Mouse (Mus musculus) midbrain, embryonic 15.5 days (tissue): ENCODE measurements around the gene Serpinb8. TPM values are rescaled to one million over a fixed set of nuclear protein-coding genes. Genes with fewer than 3 reads are reported as not detected.

ENCODE experiments used
- ATAC-seq: fragments of 200-750 bp; cut with Nextera tagmentation; replicated peaks from 2 replicates; pipeline ENCODE4 v1.8.0; 2017; ENCODE audit warnings: moderate TSS enrichment
- H3K27ac ChIP-seq: fragments of 300-500 bp; sonication (generic); 2 replicates; pipeline ENCODE4 v1.5.1; 2015; ENCODE audit warnings: mild to moderate bottlenecking, inconsistent platforms
- H3K27me3 ChIP-seq: fragments of 300-500 bp; sonication (generic); replicated peaks from 2 replicates; pipeline ENCODE4 v1.6.1; 2015; ENCODE audit warnings: inconsistent platforms
- H3K36me3 ChIP-seq: fragments of 300-500 bp; sonication (generic); replicated peaks from 2 replicates; pipeline ENCODE4 v1.6.1; 2015; ENCODE audit warnings: inconsistent platforms
- H3K4me1 ChIP-seq: fragments of 300-500 bp; sonication (generic); 2 replicates; pipeline ENCODE4 v1.6.1; 2015; ENCODE audit warnings: inconsistent platforms
- H3K4me2 ChIP-seq: fragments of 300-500 bp; sonication (generic); 2 replicates; pipeline ENCODE4 v1.6.1; 2015; ENCODE audit warnings: inconsistent platforms, mild to moderate bottlenecking, moderate library complexity
- H3K4me3 ChIP-seq: fragments of 300-500 bp; sonication (generic); 2 replicates; pipeline ENCODE4 v1.5.1; 2015; ENCODE audit warnings: mild to moderate bottlenecking, inconsistent platforms
- H3K9ac ChIP-seq: fragments of 300-500 bp; sonication (generic); 2 replicates; pipeline ENCODE4 v1.6.1; 2015; ENCODE audit warnings: mild to moderate bottlenecking, inconsistent platforms
- H3K9me3 ChIP-seq: fragments of 300-500 bp; sonication (generic); 2 replicates; pipeline ENCODE4 v1.6.1; 2016; ENCODE audit warnings: inconsistent platforms
- WGBS: fragments of 180-500 bp; shearing (Covaris S2); methylation state at CpG from one replicate; pipeline ENCODE4 v1.1.7; 2015; ENCODE audit warnings: mixed read lengths; 5-methylcytosine and 5-hydroxymethylcytosine counted together
- polyA plus RNA-seq: library from polyadenylated mRNA; unstranded; fragments of >200 nt; fragmentation: Nextera tagmentation; extraction: Ambion mirVana; gene quantifications from 2 replicates; pipeline ENCODE4 v1.2.1, GENCODE M21; 2015

The Serpinb8 gene
- polyA plus RNA-seq, 1 experiment from 2014 or later: 0.36 TPM

DNA sequence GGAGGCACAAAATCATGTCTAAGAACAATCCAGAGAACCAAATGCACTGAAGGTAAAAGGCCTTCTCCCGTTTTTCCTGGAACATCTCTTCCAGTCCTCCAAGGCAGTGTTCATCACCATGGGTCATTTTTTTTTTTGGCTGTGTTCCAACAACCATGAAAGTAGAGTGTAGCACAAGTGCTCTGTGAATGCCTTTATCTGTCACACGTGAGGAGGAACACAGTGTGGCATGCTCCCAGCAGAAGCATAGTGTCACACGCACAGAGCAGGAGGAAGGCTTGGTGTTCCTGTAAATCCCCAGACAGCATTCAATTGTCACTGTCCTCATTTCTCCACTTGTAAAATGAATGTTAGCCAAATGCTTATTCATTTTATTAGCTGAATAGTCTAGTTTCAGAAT, 2.8 kb downstream of the Serpinb8 start:
- no peaks in the 10 kb centered on the region for H3K27me3 ChIP-seq
- no peak overlapping the region for H3K4me3 ChIP-seq
- no peaks in the 10 kb centered on the region for H3K4me1 ChIP-seq
- no peaks in the 10 kb centered on the region for H3K9me3 ChIP-seq
- no peak overlapping the region for H3K9ac ChIP-seq
- 69% methylated on average over 3 of the region's 3 CpGs for WGBS
- H3K36me3 ChIP-seq: no peaks in the 10 kb centered on the region
- H3K4me2 ChIP-seq: no peak overlapping the region
- H3K27ac ChIP-seq: no peak overlapping the region
- ATAC-seq: no peak

- Histone ChIP-seq H3K27ac (no peak overlapping the region), H3K9ac (no peak overlapping the region), H3K4me2 (no peak overlapping the region), H3K36me3 (no peaks in the 10 kb centered on the region), H3K9me3 (no peaks in the 10 kb centered on the region), H3K27me3 (no peaks in the 10 kb centered on the region), H3K4me1 (no peaks in the 10 kb centered on the region), H3K4me3 (no peak overlapping the region)
- 73% methylated on average over 2 of the region's 2 CpGs for WGBS
- no peak for ATAC-seq
Measured at GRCm38 (mm10) chr1:107593469-107593868, 3.7 kb downstream of the Serpinb8 start.

DNA sequence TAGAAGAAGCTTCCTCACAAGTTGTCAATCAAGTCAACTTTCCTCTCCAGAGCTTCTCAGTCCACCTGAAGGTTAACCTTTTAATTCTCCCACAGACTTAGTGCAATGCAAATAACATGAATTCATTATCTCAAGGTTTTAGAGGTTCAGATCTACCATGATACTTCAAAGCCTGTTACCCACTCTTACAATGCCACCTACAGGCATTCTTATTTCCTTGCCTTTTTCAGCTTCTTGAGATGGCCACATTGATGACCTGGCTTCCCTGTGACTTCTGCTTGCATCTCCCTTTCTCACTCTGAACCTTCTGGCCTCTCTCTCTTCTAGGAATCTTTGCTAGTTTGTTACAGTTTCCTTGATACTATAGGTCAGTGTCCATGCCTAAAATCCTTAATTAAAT, 7.1 kb downstream of the Serpinb8 start:
- no peaks in the 10 kb centered on the region for H3K27me3 ChIP-seq
- H3K4me1 ChIP-seq: no peaks in the 10 kb centered on the region
- H3K9me3 ChIP-seq: no peaks in the 10 kb centered on the region
- H3K36me3 ChIP-seq: no peaks in the 10 kb centered on the region
- no peak overlapping the region for H3K4me3 ChIP-seq
- no peak overlapping the region for H3K27ac ChIP-seq
- no peak overlapping the region for H3K4me2 ChIP-seq
- ATAC-seq: no peak
- H3K9ac ChIP-seq: no peak overlapping the region

GRCm38 (mm10) chr1:107598476-107598875, 8.7 kb downstream of the Serpinb8 start:
- Histone ChIP-seq H3K27me3 (no peaks in the 10 kb centered on the region), H3K27ac (no peak overlapping the region), H3K9me3 (no peaks in the 10 kb centered on the region), H3K4me2 (no peak overlapping the region), H3K4me3 (no peak overlapping the region), H3K4me1 (no peaks in the 10 kb centered on the region), H3K9ac (no peak overlapping the region), H3K36me3 (no peaks in the 10 kb centered on the region)
- no peak for ATAC-seq

DNA sequence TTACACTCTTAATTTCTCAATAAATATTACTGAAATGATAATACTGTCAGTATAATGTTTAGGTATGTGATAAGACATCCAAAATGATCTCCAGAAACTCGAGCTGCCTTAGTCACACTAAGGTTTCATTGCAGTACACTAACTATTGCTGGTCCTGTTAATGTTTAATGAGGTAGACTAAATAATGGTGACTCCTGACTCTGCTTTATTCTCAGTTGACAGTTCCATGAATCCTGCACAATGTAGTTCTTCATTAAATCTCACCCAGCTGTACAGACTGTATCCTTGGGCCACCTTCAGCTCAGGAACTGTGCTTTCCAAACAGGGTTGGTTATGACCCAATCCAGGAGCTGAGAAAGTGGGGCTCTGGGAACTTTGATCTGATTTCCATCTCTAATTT, 19.1 kb downstream of the Serpinb8 start:
- no peak for ATAC-seq
- no peaks in the 10 kb centered on the region for H3K9me3 ChIP-seq
- H3K4me1 ChIP-seq: no peaks in the 10 kb centered on the region
- no peaks in the 10 kb centered on the region for H3K36me3 ChIP-seq
- 71% methylated on average over 1 of the region's 1 CpGs for WGBS
- H3K27ac ChIP-seq: no peak overlapping the region
- no peak overlapping the region for H3K4me2 ChIP-seq
- H3K9ac ChIP-seq: no peak overlapping the region
- no peaks in the 10 kb centered on the region for H3K27me3 ChIP-seq
- H3K4me3 ChIP-seq: no peak overlapping the region

- Histone ChIP-seq H3K4me1 (no peaks in the 10 kb centered on the region), H3K27me3 (no peaks in the 10 kb centered on the region), H3K9ac (no peak overlapping the region), H3K36me3 (no peaks in the 10 kb centered on the region), H3K9me3 (no peaks in the 10 kb centered on the region), H3K27ac (no peak overlapping the region), H3K4me3 (no peak overlapping the region), H3K4me2 (no peak overlapping the region)
- ATAC-seq: no peak
- WGBS: 87% methylated on average over 2 of the region's 2 CpGs
Measured at GRCm38 (mm10) chr1:107614087-107614486, 24.3 kb downstream of the Serpinb8 start.

DNA sequence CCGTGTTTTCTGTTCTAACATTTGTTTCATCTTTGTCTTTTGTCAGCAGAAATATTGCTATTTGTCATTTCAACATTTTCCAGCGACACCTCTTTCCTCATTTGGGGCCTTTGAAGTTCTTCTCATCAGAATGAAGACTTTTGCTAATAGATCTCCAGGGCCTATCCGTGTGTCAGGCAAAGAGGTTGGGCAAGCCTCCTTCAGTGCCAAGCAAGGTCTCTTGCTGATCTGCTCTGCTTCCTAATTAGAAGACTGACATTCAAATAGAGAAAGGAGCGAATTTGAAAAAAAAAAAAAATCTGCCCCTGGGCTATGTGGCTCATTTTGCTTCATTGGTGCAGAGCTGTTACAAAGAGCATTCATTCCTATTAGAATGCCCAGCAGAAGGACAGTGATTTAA, 32.2 kb downstream of the Serpinb8 start:
- 0 out of 2 replicates have a peak, but pooled peaks have one; percentile 60 for ATAC-seq
- no peaks in the 10 kb centered on the region for H3K9me3 ChIP-seq
- no peak overlapping the region for H3K9ac ChIP-seq
- H3K36me3 ChIP-seq: no peaks in the 10 kb centered on the region
- H3K4me3 ChIP-seq: no peak overlapping the region
- no peaks in the 10 kb centered on the region for H3K27me3 ChIP-seq
- no peak overlapping the region for H3K27ac ChIP-seq
- H3K4me1 ChIP-seq: no peaks in the 10 kb centered on the region
- no peak overlapping the region for H3K4me2 ChIP-seq
- 56% methylated on average over 4 of the region's 4 CpGs for WGBS

- no peak overlapping the region for H3K4me3 ChIP-seq
- no peak overlapping the region for H3K27ac ChIP-seq
- no peaks in the 10 kb centered on the region for H3K27me3 ChIP-seq
- no peak overlapping the region for H3K4me2 ChIP-seq
- H3K9me3 ChIP-seq: no peaks in the 10 kb centered on the region
- 24% methylated on average over 4 of the region's 4 CpGs for WGBS
- 0 out of 2 replicates have a peak, but pooled peaks cover 5% of the 10 kb centered on the region for H3K4me1 ChIP-seq
- no peaks in the 10 kb centered on the region for H3K36me3 ChIP-seq
- H3K9ac ChIP-seq: no peak overlapping the region
- peak; percentile 92 for ATAC-seq
Measured at GRCm38 (mm10) chr1:107635936-107636335, 46.1 kb downstream of the Serpinb8 start.

DNA sequence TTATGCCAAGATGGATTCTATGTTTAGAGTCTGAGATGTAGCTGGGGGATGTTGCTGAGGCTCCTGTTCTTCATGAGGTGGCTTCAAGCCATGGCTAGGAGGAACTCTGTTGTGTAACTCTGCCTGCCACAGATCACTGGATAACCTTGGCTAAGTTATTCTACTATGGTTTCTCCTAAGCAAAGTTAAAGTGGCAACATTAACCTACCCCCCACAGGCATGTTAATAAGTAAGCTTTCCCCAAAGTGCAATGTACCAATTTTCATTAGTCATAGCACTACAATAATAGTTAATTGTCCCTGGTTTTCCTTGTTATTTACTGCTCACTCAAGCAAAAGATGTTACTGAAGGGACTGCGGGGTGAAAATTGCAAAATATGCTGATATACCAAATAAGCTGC, 48.2 kb downstream of the Serpinb8 start:
- H3K4me1 ChIP-seq: 0 out of 2 replicates have a peak, but pooled peaks cover 5% of the 10 kb centered on the region
- no peak overlapping the region for H3K4me3 ChIP-seq
- ATAC-seq: no peak
- H3K4me2 ChIP-seq: no peak overlapping the region
- H3K27ac ChIP-seq: no peak overlapping the region
- H3K36me3 ChIP-seq: no peaks in the 10 kb centered on the region
- H3K9ac ChIP-seq: no peak overlapping the region
- 85% methylated on average over 1 of the region's 1 CpGs for WGBS
- no peaks in the 10 kb centered on the region for H3K9me3 ChIP-seq
- no peaks in the 10 kb centered on the region for H3K27me3 ChIP-seq

GRCm38 (mm10) chr1:107638459-107638858, 48.7 kb downstream of the Serpinb8 start:
- Histone ChIP-seq H3K4me3 (no peak overlapping the region), H3K4me2 (no peak overlapping the region), H3K36me3 (no peaks in the 10 kb centered on the region), H3K9me3 (no peaks in the 10 kb centered on the region), H3K9ac (no peak overlapping the region), H3K27me3 (no peaks in the 10 kb centered on the region), H3K27ac (no peak overlapping the region), H3K4me1 (0 out of 2 replicates have a peak, but pooled peaks cover 5% of the 10 kb centered on the region)
- ATAC-seq: no peak
- 81% methylated on average over 3 of the region's 3 CpGs for WGBS

DNA sequence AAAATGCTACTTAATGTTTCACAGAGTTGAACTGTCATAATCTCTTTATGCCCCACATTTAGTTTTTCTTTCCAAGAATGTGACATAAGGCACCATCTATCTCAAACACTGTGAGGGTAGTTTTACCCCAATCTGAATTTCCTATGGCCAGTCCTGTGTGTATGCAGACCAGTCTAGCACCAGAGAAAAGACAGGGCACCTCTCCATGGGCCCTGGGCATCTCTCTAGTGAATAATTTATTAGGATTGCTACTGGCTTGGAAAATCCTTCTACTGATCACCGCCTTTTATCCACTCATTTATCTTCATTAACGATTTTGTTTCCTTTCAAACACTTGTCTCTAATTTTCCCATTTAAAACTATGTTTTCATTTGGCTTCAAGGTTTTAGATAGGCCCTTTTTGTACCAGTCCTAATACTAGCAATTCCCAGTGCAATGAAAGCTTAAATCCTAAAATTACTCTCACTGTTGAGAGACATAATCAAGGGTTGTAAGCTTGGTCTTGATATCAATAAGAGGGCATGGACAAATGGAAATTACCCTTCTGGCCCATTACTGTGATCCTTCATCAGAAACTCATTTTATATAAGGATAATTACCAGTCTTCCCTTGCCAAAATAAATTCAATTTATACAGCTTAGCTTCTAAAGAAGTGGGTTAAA, 52.8 kb downstream of the Serpinb8 start:
- Histone ChIP-seq H3K4me1 (no peaks in the 10 kb centered on the region), H3K27ac (no peak overlapping the region), H3K27me3 (no peaks in the 10 kb centered on the region), H3K4me2 (no peak overlapping the region), H3K9ac (no peak overlapping the region), H3K9me3 (no peaks in the 10 kb centered on the region), H3K4me3 (no peak overlapping the region), H3K36me3 (no peaks in the 10 kb centered on the region)
- ATAC-seq: no peak; the same call in 1 of the 2 replicates
- WGBS: 64% methylated on average over 2 of the region's 2 CpGs

DNA sequence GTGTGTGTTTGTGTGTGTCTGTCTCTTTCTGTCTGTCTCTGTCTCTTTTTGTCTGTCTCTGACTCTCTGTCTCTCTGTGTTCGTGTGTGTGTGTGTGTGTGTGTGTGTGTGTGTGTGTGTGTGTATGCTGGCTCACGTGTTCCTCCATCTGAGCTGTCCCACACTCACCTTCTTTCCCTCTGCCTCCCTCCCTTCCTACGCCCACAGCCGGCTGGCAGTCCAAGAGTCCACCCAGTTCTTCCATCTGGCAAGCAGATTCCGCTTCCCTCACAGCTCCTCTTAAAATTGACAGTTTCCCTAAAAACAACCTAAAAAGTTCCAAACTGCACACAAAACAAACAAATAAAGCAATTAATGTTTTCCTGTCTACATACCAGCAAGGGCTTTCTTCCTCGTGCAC, 55.3 kb downstream of the Serpinb8 start:
- Histone ChIP-seq H3K4me2 (no peak overlapping the region), H3K36me3 (no peaks in the 10 kb centered on the region), H3K27me3 (no peaks in the 10 kb centered on the region), H3K4me3 (no peak overlapping the region), H3K27ac (no peak overlapping the region), H3K4me1 (no peaks in the 10 kb centered on the region), H3K9ac (no peak overlapping the region), H3K9me3 (no peaks in the 10 kb centered on the region)
- no peak for ATAC-seq
- 71% methylated on average over 6 of the region's 6 CpGs for WGBS

DNA sequence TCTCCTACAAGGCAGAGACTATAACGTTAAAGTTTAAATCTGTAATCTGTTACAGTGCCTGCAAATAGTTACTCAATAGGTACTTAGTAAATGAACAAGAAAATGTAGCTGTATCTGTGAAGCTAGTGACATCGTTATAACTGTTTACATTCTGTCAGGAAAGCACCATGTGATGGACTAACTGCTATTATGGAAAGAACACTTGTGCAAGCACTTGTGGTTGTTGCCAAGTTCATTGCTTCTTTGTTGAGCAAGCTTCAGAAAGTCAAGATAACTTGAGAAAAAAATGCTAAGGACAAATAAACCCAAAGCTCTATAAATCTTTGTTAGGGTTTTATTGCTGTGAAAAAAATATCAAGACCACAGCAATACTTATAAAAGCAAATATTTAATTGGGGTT, 67.9 kb downstream of the Serpinb8 start:
- 89% methylated on average over 2 of the region's 2 CpGs for WGBS
- Histone ChIP-seq H3K27ac (no peak overlapping the region), H3K4me2 (no peak overlapping the region), H3K4me3 (no peak overlapping the region), H3K4me1 (no peaks in the 10 kb centered on the region), H3K36me3 (no peaks in the 10 kb centered on the region), H3K9ac (no peak overlapping the region), H3K27me3 (no peaks in the 10 kb centered on the region), H3K9me3 (no peaks in the 10 kb centered on the region)
- no peak for ATAC-seq
